21 mouse cellular contexts compared by ENCODE assay signal in the genomic region with DNA sequence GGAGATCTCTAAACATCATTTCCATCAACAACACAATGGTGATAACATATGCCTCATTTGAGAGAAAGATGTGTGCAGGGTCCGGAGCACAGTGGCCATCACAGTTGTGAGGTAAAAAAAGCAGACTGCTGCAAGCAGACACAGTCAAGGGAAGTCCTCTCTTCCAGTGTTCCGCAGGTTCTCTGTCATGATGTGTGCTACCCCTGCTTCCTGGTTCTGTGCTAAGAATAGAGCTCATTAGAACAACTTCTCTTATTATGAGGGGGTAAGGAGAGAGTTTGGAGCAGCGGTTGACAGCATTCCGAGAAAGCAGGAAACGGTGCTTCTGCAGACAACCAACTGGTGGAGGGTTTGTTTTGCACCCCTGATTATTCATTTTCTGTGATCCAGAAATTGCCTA.
A peak's percentile ranks its signal among the peaks of the same experiment; 100 is the strongest.
DNase-seq lines count a peak whose midpoint lies in the region; ATAC-seq lines count a peak whose summit lies in the region.
"Had no signal": no experiment of that assay in that cellular context is flagged by ENCODE, and none has a peak within 500 bp of the region (broad histone marks: within the 10 kb centered on the region; RNA-seq: fewer than 3 reads in every experiment).

No protein-coding gene starts in this region.

- H3K9me3 ChIP-seq in kidney, embryonic 16.5 days (ENCODE audit: low read length): no peaks in the 10 kb centered on the region
- no peaks in the 10 kb centered on the region for H3K9me3 ChIP-seq in intestine, embryonic 14.5 days (ENCODE audit: control insufficient read depth, low read length)
- H3K9me3 ChIP-seq in liver, embryonic 13.5 days (replicated peaks): no peaks in the 10 kb centered on the region
- H3K9me3 ChIP-seq in heart, embryonic 12.5 days (replicated peaks): no peaks in the 10 kb centered on the region
- H3K9me3 ChIP-seq: forebrain, embryonic 10.5 days; midbrain, embryonic 12.5 days; neural tube, embryonic 12.5 days had no signal

- no peaks in the 10 kb centered on the region for H3K27me3 ChIP-seq in kidney, embryonic 16.5 days (ENCODE audit: insufficient read depth, low read length)
- H3K27me3 ChIP-seq in intestine, embryonic 14.5 days (replicated peaks; ENCODE audit: control insufficient read depth, insufficient read depth, low read length): no peaks in the 10 kb centered on the region
- H3K27me3 ChIP-seq in liver, embryonic 13.5 days: no peaks in the 10 kb centered on the region
- no peaks in the 10 kb centered on the region for H3K27me3 ChIP-seq in heart, embryonic 12.5 days (replicated peaks)
- H3K27me3 ChIP-seq: midbrain, embryonic 12.5 days; neural tube, embryonic 12.5 days had no signal

- peak overlapping the region; percentile 78 for H3K27ac ChIP-seq in kidney, embryonic 16.5 days (ENCODE audit: low read length)
- H3K27ac ChIP-seq in intestine, embryonic 14.5 days (ENCODE audit: low read depth): peak overlapping the region; percentile 69
- H3K27ac ChIP-seq in liver, embryonic 13.5 days: peak overlapping the region; percentile 30; the same call in 1 of the 2 replicates
- no peak overlapping the region for H3K27ac ChIP-seq in heart, embryonic 12.5 days (ENCODE audit: poor library complexity, severe bottlenecking)
- H3K27ac ChIP-seq: forebrain, embryonic 10.5 days; layer of hippocampus, adult 2 months; midbrain, embryonic 12.5 days; neural tube, embryonic 12.5 days had no signal

- no peaks in the 10 kb centered on the region for H3K4me1 ChIP-seq in kidney, embryonic 16.5 days (ENCODE audit: insufficient read depth, low read length)
- H3K4me1 ChIP-seq in intestine, embryonic 14.5 days (replicated peaks; ENCODE audit: control insufficient read depth, insufficient read depth, low read length): no peaks in the 10 kb centered on the region
- H3K4me1 ChIP-seq in liver, embryonic 13.5 days (replicated peaks): peaks cover 27% of the 10 kb centered on the region
- H3K4me1 ChIP-seq in heart, embryonic 12.5 days (replicated peaks): 0 out of 2 replicates have a peak, but pooled peaks cover 3% of the 10 kb centered on the region
- H3K4me1 ChIP-seq: forebrain, embryonic 10.5 days; midbrain, embryonic 12.5 days; neural tube, embryonic 12.5 days had no signal

- no peak overlapping the region for H3K4me2 ChIP-seq in kidney, embryonic 16.5 days (replicated peaks; ENCODE audit: low read depth, low read length)
- no peak overlapping the region for H3K4me2 ChIP-seq in intestine, embryonic 14.5 days (ENCODE audit: low read length)
- H3K4me2 ChIP-seq in liver, embryonic 13.5 days: 0 out of 2 replicates have a peak overlapping the region, but pooled peaks have one; percentile 0
- no peak overlapping the region for H3K4me2 ChIP-seq in heart, embryonic 12.5 days
- H3K4me2 ChIP-seq: midbrain, embryonic 12.5 days; neural tube, embryonic 12.5 days had no signal

- H3K36me3 ChIP-seq in kidney, embryonic 16.5 days (ENCODE audit: insufficient read depth, low read length): no peaks in the 10 kb centered on the region
- H3K36me3 ChIP-seq in intestine, embryonic 14.5 days (ENCODE audit: control insufficient read depth, insufficient read depth, low read length): no peaks in the 10 kb centered on the region
- H3K36me3 ChIP-seq in liver, embryonic 13.5 days: no peaks in the 10 kb centered on the region
- no peaks in the 10 kb centered on the region for H3K36me3 ChIP-seq in heart, embryonic 12.5 days
- H3K36me3 ChIP-seq: forebrain, embryonic 10.5 days; midbrain, embryonic 12.5 days; neural tube, embryonic 12.5 days had no signal

- ATAC-seq in kidney, embryonic 16.5 days (ENCODE audit: low FRiP score, low TSS enrichment): no peak
- ATAC-seq in intestine, embryonic 14.5 days (replicated peaks; ENCODE audit: low FRiP score, low TSS enrichment, low read depth): no peak
- peak; percentile 59 for ATAC-seq in liver, embryonic 13.5 days (ENCODE audit: low read depth)
- peak; percentile 88 for ATAC-seq in megakaryocyte progenitor cell, adult 5-6 weeks (replicated peaks; ENCODE audit: poor library complexity)
- ATAC-seq in heart, embryonic 12.5 days (ENCODE audit: insufficient number of reproducible peaks, low FRiP score): no peak
- ATAC-seq: hindbrain, embryonic 16.5 days had no signal

- no peak overlapping the region for H3K4me3 ChIP-seq in kidney, embryonic 16.5 days (ENCODE audit: low read length)
- H3K4me3 ChIP-seq in intestine, embryonic 14.5 days (ENCODE audit: low read depth, low read length): no peak overlapping the region
- no peak overlapping the region for H3K4me3 ChIP-seq in liver, embryonic 13.5 days (replicated peaks)
- H3K4me3 ChIP-seq in heart, embryonic 12.5 days: no peak overlapping the region
- H3K4me3 ChIP-seq: forebrain, embryonic 10.5 days; layer of hippocampus, adult 2 months; midbrain, embryonic 12.5 days; neural tube, embryonic 12.5 days had no signal

- no peak for DNase-seq in kidney, adult 18-20 months
- DNase-seq in intestine, embryonic 14.5 days (ENCODE audit: low spot score): no peak
- DNase-seq in liver, embryonic 13.5 days: no peak
- no peak for DNase-seq in adrenal gland, postnatal 36 days
- DNase-seq in cerebellum, adult 8-10 months: no peak
- DNase-seq: adrenal gland, adult 8-10 months; cerebellum, adult 11-12 months; cerebellum, postnatal 36 days; heart, postnatal 4 days; kidney, postnatal 10 days; left cerebral cortex, postnatal 4 days; lung, postnatal 14 days; right cerebral cortex, postnatal 4 days had no signal

- H3K9ac ChIP-seq in kidney, embryonic 16.5 days (replicated peaks; ENCODE audit: low read length): no peak overlapping the region
- no peak overlapping the region for H3K9ac ChIP-seq in intestine, embryonic 14.5 days (ENCODE audit: low read length)
- H3K9ac ChIP-seq in liver, embryonic 13.5 days: no peak overlapping the region
- no peak overlapping the region for H3K9ac ChIP-seq in heart, embryonic 12.5 days
- H3K9ac ChIP-seq: midbrain, embryonic 12.5 days; neural tube, embryonic 12.5 days had no signal

- 66% methylated on average over 5 of the region's 5 CpGs for WGBS in kidney, embryonic 16.5 days
- 71% methylated on average over 5 of the region's 5 CpGs for WGBS in intestine, embryonic 14.5 days
- 14% methylated on average over 5 of the region's 5 CpGs for WGBS in liver, embryonic 13.5 days (ENCODE audit: insufficient replicate concordance)
- 43% methylated on average over 5 of the region's 5 CpGs for WGBS in heart, embryonic 12.5 days

Comparison
In these comparisons a context has a peak if more than half of its experiments do, and no peak if none do; other contexts are left out.
1. ATAC-seq: peak in liver, embryonic 13.5 days (single experiment) and megakaryocyte progenitor cell, adult 5-6 weeks (single experiment); none in kidney, embryonic 16.5 days (single experiment), intestine, embryonic 14.5 days (single experiment) and heart, embryonic 12.5 days (single experiment).